ENCODE assay signal across 9 mouse cellular contexts in genomic region chr14:41033135-41034110, GRCm38 (mm10). TPM values are rescaled to one million over a fixed set of nuclear protein-coding genes. Genes with fewer than 3 reads are reported as not detected.
DNase-seq lines count a peak whose midpoint lies in the region; ATAC-seq and TF ChIP-seq lines count a peak whose summit lies in the region.
"Had no signal": no experiment of that assay in that cellular context is flagged by ENCODE, and none has a peak within 500 bp of the region (broad histone marks: within the 10 kb centered on the region; RNA-seq: fewer than 3 reads in every experiment).

No protein-coding gene starts in this region.

- no peaks in the 10 kb centered on the region for H3K27me3 ChIP-seq in limb, embryonic 14.5 days (ENCODE audit: control insufficient read depth, insufficient read depth, low read length)
- H3K27me3 ChIP-seq in splenic B cell, adult 2 months (ENCODE audit: control insufficient read depth, insufficient read depth, low read length, poor library complexity, severe bottlenecking): no peaks in the 10 kb centered on the region; the same call in 1 of the 2 replicates
- H3K27me3 ChIP-seq: embryonic facial prominence, embryonic 15.5 days had no signal

- no peak for TF ChIP-seq POLR2A in limb, embryonic 14.5 days (IDR thresholded peaks at IDR 0.05; ENCODE audit: borderline replicate concordance, extremely low read depth, insufficient read depth, insufficient read length)

- H3K9ac ChIP-seq in limb, embryonic 14.5 days (ENCODE audit: low read depth, low read length, severe bottlenecking): no peak overlapping the region
- H3K9ac ChIP-seq: embryonic facial prominence, embryonic 15.5 days had no signal

- H3K4me1 ChIP-seq in limb, embryonic 14.5 days (ENCODE audit: control insufficient read depth, insufficient read depth, low read length): no peaks in the 10 kb centered on the region
- H3K4me1 ChIP-seq: embryonic facial prominence, embryonic 15.5 days had no signal

- DNase-seq in A20 (ENCODE audit: low read depth, low spot score): peak; percentile 80
- DNase-seq in adrenal gland, adult 18-20 months (ENCODE audit: low spot score in 2 of 2): peak; percentile 51 to 69
- DNase-seq in embryo, embryonic 10.5 days (ENCODE audit: low spot score): peak; percentile 93
- DNase-seq in gastrocnemius, postnatal 4 days (ENCODE audit: low spot score in 2 of 2): peak; percentile 62 to 74
- peak; percentile 65 to 89 for DNase-seq in kidney, adult 8-10 months
- peak; percentile 88 for DNase-seq in limb, embryonic 14.5 days (ENCODE audit: low spot score)
- peak; percentile 87 for DNase-seq in naive thymus-derived CD4-positive, alpha-beta T cell, adult 2 months (ENCODE audit: low read depth)
- peak; percentile 91 for DNase-seq in splenic B cell, adult 2 months (ENCODE audit: low read depth, low spot score)

- H3K36me3 ChIP-seq in limb, embryonic 14.5 days (ENCODE audit: control insufficient read depth, insufficient read depth, low read length): no peaks in the 10 kb centered on the region
- no peaks in the 10 kb centered on the region for H3K36me3 ChIP-seq in splenic B cell, adult 2 months (ENCODE audit: control insufficient read depth, insufficient read depth, low read length, poor library complexity, severe bottlenecking)
- H3K36me3 ChIP-seq: embryonic facial prominence, embryonic 15.5 days had no signal

- no peak for ATAC-seq in limb, embryonic 14.5 days (ENCODE audit: low FRiP score, low read depth)

- no peaks in the 10 kb centered on the region for H3K9me3 ChIP-seq in limb, embryonic 14.5 days (ENCODE audit: control insufficient read depth, low read length)
- H3K9me3 ChIP-seq: embryonic facial prominence, embryonic 15.5 days had no signal

- no peak overlapping the region for H3K4me3 ChIP-seq in limb, embryonic 14.5 days (replicated peaks; ENCODE audit: low read length)
- H3K4me3 ChIP-seq: embryonic facial prominence, embryonic 15.5 days had no signal

- H3K4me2 ChIP-seq in limb, embryonic 14.5 days (replicated peaks; ENCODE audit: low read depth, low read length, severe bottlenecking): no peak overlapping the region
- H3K4me2 ChIP-seq: embryonic facial prominence, embryonic 15.5 days had no signal

- no peak overlapping the region for H3K27ac ChIP-seq in limb, embryonic 14.5 days (replicated peaks; ENCODE audit: low read depth, low read length)
- H3K27ac ChIP-seq: embryonic facial prominence, embryonic 15.5 days had no signal

- 55% methylated on average over 13 of the region's 13 CpGs for WGBS in limb, embryonic 14.5 days

RNA-seq across cellular contexts. Expression of gene Fam213a, which starts 19.8 kb away (rescaled TPM):
- total RNA-seq in adrenal gland, adult 18-20 months (2021): 100 to 1,000 TPM; 109 to 216 TPM
- 10 to 100 TPM in 1 of 2 experiments, 1 to 10 TPM in 1; 9.2 to 16.2 TPM for total RNA-seq in gastrocnemius, postnatal 4 days (2021)
- 13.7 and 19.6 TPM in 2 replicates for polyA plus RNA-seq in limb, embryonic 14.5 days (2012; rRNA removed)
- 27.1 and 29.8 TPM in 2 replicates for polyA plus RNA-seq in limb, embryonic 14.5 days (2014; fragmentation: Nextera tagmentation; extraction: Ambion mirVana)

RNA-seq across cellular contexts. Expression of gene Dydc2, which starts 35.6 kb away (rescaled TPM):
- total RNA-seq in adrenal gland, adult 18-20 months (2021): under 1 TPM; 0.80 to 0.90 TPM
- not detected for total RNA-seq in gastrocnemius, postnatal 4 days (2021)
- polyA plus RNA-seq in limb, embryonic 14.5 days (2012; rRNA removed): not detected in 2 replicates
- not detected in 2 replicates for polyA plus RNA-seq in limb, embryonic 14.5 days (2014; fragmentation: Nextera tagmentation; extraction: Ambion mirVana)

RNA-seq across cellular contexts. Expression of gene Dydc1, which starts 39.3 kb away (rescaled TPM):
- not detected for total RNA-seq in adrenal gland, adult 18-20 months (2021)
- total RNA-seq in gastrocnemius, postnatal 4 days (2021): not detected
- not detected in 2 replicates for polyA plus RNA-seq in limb, embryonic 14.5 days (2012; rRNA removed)
- not detected in 2 replicates for polyA plus RNA-seq in limb, embryonic 14.5 days (2014; fragmentation: Nextera tagmentation; extraction: Ambion mirVana)

Comparison
In these comparisons a context has a peak if more than half of its experiments do, and no peak if none do; other contexts are left out.
1. RNA of gene Fam213a, which starts 19.8 kb away (total RNA-seq): 109 to 216 TPM in adrenal gland, adult 18-20 months; 9.2 to 16.2 TPM in gastrocnemius, postnatal 4 days; every median in the first group is over 4 times any median in the second.
2. Peak in every context shown above with its lines, with median percentiles within 50 percentile points of each other: DNase-seq.